Mouse (Mus musculus) embryonic facial prominence, embryonic 15.5 days (tissue): ENCODE data around the gene Tle6. TPM values are rescaled to one million over a fixed set of nuclear protein-coding genes. Genes with fewer than 3 reads are reported as not detected.

ENCODE experiments used
- ATAC-seq: fragments of 200-750 bp; cut with Nextera tagmentation; 2 replicates; pipeline ENCODE4 v1.8.0; 2017; ENCODE audit warnings: low read depth, moderate TSS enrichment; ENCODE audit not compliant: insufficient number of reproducible peaks, low FRiP score, low TSS enrichment
- H3K27ac ChIP-seq: fragments of 300-500 bp; sonication (generic); replicated peaks from 2 replicates; pipeline ENCODE4 v1.5.1; 2015; ENCODE audit warnings: mild to moderate bottlenecking, inconsistent platforms
- H3K27me3 ChIP-seq: fragments of 300-500 bp; sonication (generic); 2 replicates; pipeline ENCODE4 v1.6.1; 2015; ENCODE audit warnings: inconsistent platforms
- H3K36me3 ChIP-seq: fragments of 300-500 bp; sonication (generic); 2 replicates; pipeline ENCODE4 v1.6.1; 2015; ENCODE audit warnings: mild to moderate bottlenecking, inconsistent platforms
- H3K4me1 ChIP-seq: fragments of 300-500 bp; sonication (generic); 2 replicates; pipeline ENCODE4 v1.6.1; 2015; ENCODE audit warnings: inconsistent platforms
- H3K4me2 ChIP-seq: fragments of 300-500 bp; sonication (generic); replicated peaks from 2 replicates; pipeline ENCODE4 v1.6.1; 2015; ENCODE audit warnings: mild to moderate bottlenecking, inconsistent platforms
- H3K4me3 ChIP-seq: fragments of 300-500 bp; sonication (generic); replicated peaks from 2 replicates; pipeline ENCODE4 v1.5.1; 2015; ENCODE audit warnings: mild to moderate bottlenecking, inconsistent platforms
- H3K9ac ChIP-seq: fragments of 300-500 bp; sonication (generic); 2 replicates; pipeline ENCODE4 v1.6.1; 2015; ENCODE audit warnings: inconsistent platforms
- H3K9me3 ChIP-seq: fragments of 300-500 bp; sonication (generic); replicated peaks from 2 replicates; pipeline ENCODE4 v1.6.1; 2016; ENCODE audit warnings: inconsistent platforms
- WGBS: fragments of 180-500 bp; shearing (Covaris S2); methylation state at CpG from one replicate; pipeline ENCODE4 v1.1.7; 2015; 5-methylcytosine and 5-hydroxymethylcytosine counted together
- polyA plus RNA-seq: library from polyadenylated mRNA; unstranded; fragments of >200 nt; fragmentation: Nextera tagmentation; extraction: Ambion mirVana; gene quantifications from 2 replicates; pipeline ENCODE4 v1.2.1, GENCODE M21; 2015

Tle6 gene
- polyA plus RNA-seq, 1 experiment from 2014 or later, result 19.6 TPM

GRCm38 (mm10) chr10:81619976-81620375 is 19.1 kb upstream of the Tle6 start:
- no peak for ATAC-seq
- no peaks in the 10 kb centered on the region for H3K9me3 ChIP-seq
- peaks cover 45% of the 10 kb centered on the region for H3K36me3 ChIP-seq
- H3K4me1 ChIP-seq, result 0 out of 2 replicates have a peak, but pooled peaks cover 3% of the 10 kb centered on the region
- H3K9ac ChIP-seq, result no peak overlapping the region
- no peak overlapping the region for H3K4me2 ChIP-seq
- no peak overlapping the region for H3K4me3 ChIP-seq
- H3K27me3 ChIP-seq, result no peaks in the 10 kb centered on the region
- WGBS, result 53% methylated on average over 5 of the region's 5 CpGs
- no peak overlapping the region for H3K27ac ChIP-seq

GRCm38 (mm10) chr10:81615486-81615885 is 14.6 kb upstream of the Tle6 start:
- no peak overlapping the region for H3K4me3 ChIP-seq
- H3K9me3 ChIP-seq, result no peaks in the 10 kb centered on the region
- ATAC-seq, result no peak
- 47% methylated on average over 6 of the region's 6 CpGs for WGBS
- H3K4me2 ChIP-seq, result no peak overlapping the region
- H3K36me3 ChIP-seq, result peaks cover 3% of the 10 kb centered on the region; the same call in 1 of the 2 replicates
- H3K4me1 ChIP-seq, result no peaks in the 10 kb centered on the region
- no peak overlapping the region for H3K27ac ChIP-seq
- H3K27me3 ChIP-seq, result no peaks in the 10 kb centered on the region
- no peak overlapping the region for H3K9ac ChIP-seq

- Histone ChIP-seq H3K4me1 (no peaks in the 10 kb centered on the region), H3K9me3 (0 out of 2 replicates have a peak, but pooled peaks cover 3% of the 10 kb centered on the region), H3K27ac (no peak overlapping the region), H3K36me3 (peaks cover 7% of the 10 kb centered on the region; the same call in 1 of the 2 replicates), H3K4me2 (no peak overlapping the region), H3K4me3 (no peak overlapping the region), H3K9ac (no peak overlapping the region), H3K27me3 (no peaks in the 10 kb centered on the region)
- WGBS, result 66% methylated on average over 3 of the region's 3 CpGs
- no peak for ATAC-seq
These were observed 11.9 kb upstream of the Tle6 start for GRCm38 (mm10) chr10:81612779-81613178.

GRCm38 (mm10) chr10:81608308-81608707 is 7.4 kb upstream of the Tle6 start:
- no peak overlapping the region for H3K4me3 ChIP-seq
- no peak overlapping the region for H3K27ac ChIP-seq
- no peak overlapping the region for H3K9ac ChIP-seq
- H3K4me2 ChIP-seq, result no peak overlapping the region
- H3K27me3 ChIP-seq, result no peaks in the 10 kb centered on the region
- H3K36me3 ChIP-seq, result peaks cover 7% of the 10 kb centered on the region; the same call in 1 of the 2 replicates
- 0 out of 2 replicates have a peak, but pooled peaks cover 3% of the 10 kb centered on the region for H3K9me3 ChIP-seq
- 91% methylated on average over 1 of the region's 1 CpGs for WGBS
- H3K4me1 ChIP-seq, result peaks cover 23% of the 10 kb centered on the region
- ATAC-seq, result no peak

- Histone ChIP-seq H3K9ac (peak within 1 kb of the TSS; percentile 44), H3K4me1 (peaks cover 39% of the 10 kb centered on the region), H3K27ac (peak within 1 kb of the TSS; percentile 93), H3K4me3 (peak within 1 kb of the TSS; percentile 60), H3K4me2 (peak within 1 kb of the TSS; percentile 91), H3K9me3 (0 out of 2 replicates have a peak, but pooled peaks cover 3% of the 10 kb centered on the region), H3K36me3 (peaks cover 7% of the 10 kb centered on the region; the same call in 1 of the 2 replicates), H3K27me3 (no peaks in the 10 kb centered on the region)
- peak; percentile 89 for ATAC-seq
- WGBS, result under 1% methylated on average over 39 of the region's 39 CpGs
These were observed 5.3 kb upstream of the Tle6 start, which contains the start of gene BC025920 for GRCm38 (mm10) chr10:81605974-81606751. Gene BC025920, plus strand, starts transcription at chr10:81606270.

- Histone ChIP-seq H3K4me1 (peaks cover 44% of the 10 kb centered on the region), H3K9ac (0 out of 2 replicates have a peak overlapping the region, but pooled peaks have one; percentile 7), H3K27me3 (no peaks in the 10 kb centered on the region), H3K4me2 (peak overlapping the region; percentile 60), H3K36me3 (peaks cover 7% of the 10 kb centered on the region; the same call in 1 of the 2 replicates), H3K4me3 (peak overlapping the region; percentile 60), H3K27ac (peak overlapping the region; percentile 93), H3K9me3 (0 out of 2 replicates have a peak, but pooled peaks cover 3% of the 10 kb centered on the region)
- 2% methylated on average over 14 of the region's 14 CpGs for WGBS
- no peak for ATAC-seq
These were observed 4.7 kb upstream of the Tle6 start for GRCm38 (mm10) chr10:81605666-81605973.

GRCm38 (mm10) chr10:81604968-81605665 is 4.2 kb upstream of the Tle6 start:
- peak overlapping the region; percentile 60 for H3K4me2 ChIP-seq
- H3K9ac ChIP-seq, result 0 out of 2 replicates have a peak overlapping the region, but pooled peaks have one; percentile 7
- peak; percentile 59; the same call in 1 of the 2 replicates for ATAC-seq
- H3K9me3 ChIP-seq, result 0 out of 2 replicates have a peak, but pooled peaks cover under 1% of the 10 kb centered on the region
- peaks cover 7% of the 10 kb centered on the region; the same call in 1 of the 2 replicates for H3K36me3 ChIP-seq
- H3K27me3 ChIP-seq, result no peaks in the 10 kb centered on the region
- H3K4me3 ChIP-seq, result peak overlapping the region; percentile 60
- H3K4me1 ChIP-seq, result peaks cover 49% of the 10 kb centered on the region
- H3K27ac ChIP-seq, result peak overlapping the region; percentile 93
- 15% methylated on average over 29 of the region's 29 CpGs for WGBS

GRCm38 (mm10) chr10:81604019-81604967 is 3.4 kb upstream of the Tle6 start:
- peak overlapping the region; percentile 60 for H3K4me2 ChIP-seq
- H3K4me1 ChIP-seq, result peaks cover 51% of the 10 kb centered on the region
- no peaks in the 10 kb centered on the region for H3K27me3 ChIP-seq
- peak overlapping the region; percentile 60; the same call in 1 of the 2 replicates for H3K4me3 ChIP-seq
- H3K9me3 ChIP-seq, result no peaks in the 10 kb centered on the region
- ATAC-seq, result no peak
- 71% methylated on average over 12 of the region's 12 CpGs for WGBS
- H3K27ac ChIP-seq, result 0 out of 2 replicates have a peak overlapping the region, but pooled peaks have one; percentile 24
- no peak overlapping the region for H3K9ac ChIP-seq
- H3K36me3 ChIP-seq, result peaks cover 7% of the 10 kb centered on the region; the same call in 1 of the 2 replicates

GRCm38 (mm10) chr10:81602741-81603151 is 1.9 kb upstream of the Tle6 start:
- peaks cover 59% of the 10 kb centered on the region for H3K4me1 ChIP-seq
- no peaks in the 10 kb centered on the region for H3K9me3 ChIP-seq
- no peak overlapping the region for H3K4me2 ChIP-seq
- no peak for ATAC-seq
- no peak overlapping the region for H3K27ac ChIP-seq
- H3K27me3 ChIP-seq, result no peaks in the 10 kb centered on the region
- WGBS, result 16% methylated on average over 4 of the region's 4 CpGs
- no peak overlapping the region for H3K9ac ChIP-seq
- H3K36me3 ChIP-seq, result no peaks in the 10 kb centered on the region
- H3K4me3 ChIP-seq, result no peak overlapping the region

- Histone ChIP-seq H3K4me1 (peaks cover 67% of the 10 kb centered on the region), H3K27me3 (no peaks in the 10 kb centered on the region), H3K4me3 (peak overlapping the region; percentile 37), H3K4me2 (peak overlapping the region; percentile 61), H3K9ac (no peak overlapping the region), H3K36me3 (no peaks in the 10 kb centered on the region), H3K27ac (peak overlapping the region; percentile 89), H3K9me3 (no peaks in the 10 kb centered on the region)
- ATAC-seq, result no peak
- 28% methylated on average over 7 of the region's 7 CpGs for WGBS
These were observed 578 bp upstream of the Tle6 start for GRCm38 (mm10) chr10:81601396-81601905.
